Mouse (Mus musculus) bone marrow, adult 2 months (tissue): Measurements from ENCODE around the gene Krt76.

ENCODE experiments used
- CTCF ChIP-seq: fragments of 200-500 bp; IDR thresholded peaks from 2 replicates; pipeline ENCODE4 v1.5.1; 2011; ENCODE audit warnings: low read length, control low read depth; ENCODE audit not compliant: control insufficient read depth, insufficient read depth
- POLR2A ChIP-seq: fragments of 200-500 bp; IDR thresholded peaks from 2 replicates; pipeline ENCODE4 v1.6.1; 2011; ENCODE audit warnings: low read depth, mild to moderate bottlenecking, control low read depth, low read length, borderline replicate concordance; ENCODE audit not compliant: control insufficient read depth

DNA sequence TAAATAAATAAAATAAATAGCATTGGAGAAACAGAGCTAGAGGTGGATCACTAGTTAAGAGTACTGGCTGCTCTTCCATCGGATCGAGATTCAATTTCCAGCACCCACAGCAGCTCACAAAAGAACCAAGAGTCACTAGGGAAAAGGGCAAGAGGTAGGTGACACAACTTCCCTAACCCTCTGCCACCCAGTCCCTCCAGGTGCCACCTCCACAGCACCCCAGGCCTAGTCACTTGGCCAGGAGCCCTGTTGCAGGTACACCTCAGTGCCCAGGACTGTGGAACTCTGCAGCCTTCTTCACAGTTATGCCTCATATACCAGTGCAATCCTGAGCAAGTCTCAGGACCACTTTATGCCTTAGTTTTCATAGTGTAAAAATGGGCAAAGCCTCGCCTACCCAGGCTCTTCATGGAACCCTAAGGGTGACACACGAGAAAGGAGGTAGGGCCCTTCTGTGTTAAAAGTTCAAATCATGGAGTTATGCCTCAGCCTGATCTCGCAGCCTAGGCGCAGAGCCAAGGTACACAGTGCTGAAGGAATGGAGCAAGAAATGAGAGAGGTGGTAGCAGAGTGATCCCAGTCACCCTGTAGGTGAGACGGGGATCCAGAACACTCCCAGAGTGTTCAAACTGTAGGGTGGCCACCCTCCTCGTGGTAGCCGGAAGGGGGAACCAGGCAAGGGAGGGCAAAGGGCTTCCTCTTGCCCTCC is 46.0 kb upstream of the Krt76 start:
- no peak for TF ChIP-seq CTCF
- no peak for TF ChIP-seq POLR2A
